Mouse (Mus musculus) liver, embryonic 15.5 days (tissue): ENCODE data around the gene Abhd14b. TPM values are rescaled to one million over a fixed set of nuclear protein-coding genes. Genes with fewer than 3 reads are reported as not detected.

ENCODE experiments used
- ATAC-seq: fragments of 200-750 bp; cut with Nextera tagmentation; 2 replicates; pipeline ENCODE4 v1.8.0; 2017; ENCODE audit warnings: moderate number of reproducible peaks, mild to moderate bottlenecking, moderate library complexity; ENCODE audit not compliant: insufficient read depth
- H3K27ac ChIP-seq: fragments of 300-500 bp; sonication (generic); replicated peaks from 2 replicates; pipeline ENCODE4 v1.5.1; 2015; ENCODE audit warnings: mild to moderate bottlenecking, inconsistent platforms
- H3K27me3 ChIP-seq: fragments of 300-500 bp; sonication (generic); 2 replicates; pipeline ENCODE4 v1.6.1; 2015; ENCODE audit warnings: mild to moderate bottlenecking, inconsistent platforms
- H3K36me3 ChIP-seq: fragments of 300-500 bp; sonication (generic); replicated peaks from 2 replicates; pipeline ENCODE4 v1.6.1; 2015; ENCODE audit warnings: moderate library complexity, mild to moderate bottlenecking, inconsistent platforms
- H3K4me1 ChIP-seq: fragments of 300-500 bp; sonication (generic); replicated peaks from 2 replicates; pipeline ENCODE4 v1.6.1; 2015; ENCODE audit warnings: inconsistent platforms
- H3K4me2 ChIP-seq: fragments of 300-500 bp; sonication (generic); 2 replicates; pipeline ENCODE4 v1.6.1; 2015; ENCODE audit warnings: moderate library complexity, mild to moderate bottlenecking, inconsistent platforms
- H3K4me3 ChIP-seq: fragments of 300-500 bp; sonication (generic); replicated peaks from 2 replicates; pipeline ENCODE4 v1.5.1; 2015; ENCODE audit warnings: mild to moderate bottlenecking, inconsistent platforms
- H3K9ac ChIP-seq: fragments of 300-500 bp; sonication (generic); 2 replicates; pipeline ENCODE4 v1.6.1; 2015; ENCODE audit warnings: moderate library complexity, mild to moderate bottlenecking, inconsistent platforms
- H3K9me3 ChIP-seq: fragments of 300-500 bp; sonication (generic); replicated peaks from 2 replicates; pipeline ENCODE4 v1.6.1; 2016; ENCODE audit warnings: inconsistent platforms
- WGBS: fragments of 180-500 bp; shearing (Covaris S2); methylation state at CpG from one replicate; pipeline ENCODE4 v1.1.7; 2015; ENCODE audit warnings: mixed read lengths; ENCODE audit not compliant: insufficient replicate concordance; 5-methylcytosine and 5-hydroxymethylcytosine counted together
- polyA plus RNA-seq: library from polyadenylated mRNA; unstranded; fragments of >200 nt; fragmentation: Nextera tagmentation; extraction: Ambion mirVana; gene quantifications from 2 replicates; pipeline ENCODE4 v1.2.1, GENCODE M21; 2015

Abhd14b gene
- polyA plus RNA-seq, result 29.0 and 36.4 TPM in 2 replicates

DNA sequence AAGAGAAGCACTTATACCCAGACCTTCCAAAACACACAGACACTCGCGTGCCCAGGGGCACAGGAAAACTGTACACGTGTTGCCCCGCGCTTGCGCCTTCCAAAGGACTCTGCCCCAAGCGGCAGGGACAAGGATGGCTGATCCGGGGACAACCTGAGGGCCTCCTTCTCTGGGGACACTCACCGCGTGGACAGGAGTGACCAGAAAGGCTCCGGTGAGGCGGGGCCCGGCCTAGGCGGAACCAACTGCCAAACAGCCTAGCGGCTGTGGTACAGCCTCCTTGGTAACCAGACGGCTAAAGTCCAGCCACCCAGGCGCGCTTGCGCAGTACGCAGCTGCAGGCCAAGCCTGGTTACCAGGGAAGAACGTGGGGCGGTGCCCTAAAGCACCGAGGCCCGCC is at the start of gene Abhd14b, which contains the start of gene Abhd14a:
Abhd14b (plus strand) TSS at position 112 of the 400 bp plus-strand sequence.
Abhd14a (minus strand) TSS at position 331 of the 400 bp plus-strand sequence.
- Histone ChIP-seq H3K36me3 (no peaks in the 10 kb centered on the region; the same call in 1 of the 2 replicates), H3K4me1 (peaks cover 57% of the 10 kb centered on the region), H3K4me3 (peak within 1 kb of the TSS; percentile 59), H3K27me3 (peaks cover 17% of the 10 kb centered on the region), H3K9ac (peak within 1 kb of the TSS; percentile 51; the same call in 1 of the 2 replicates), H3K4me2 (peak within 1 kb of the TSS; percentile 79), H3K27ac (peak within 1 kb of the TSS; percentile 73), H3K9me3 (no peaks in the 10 kb centered on the region)
- peak; percentile 77 for ATAC-seq
- WGBS, result under 1% methylated on average over 24 of the region's 24 CpGs

GRCm38 (mm10) chr9:106397733-106398132 is 49.5 kb upstream of the Abhd14b start:
- ATAC-seq, result peak; percentile 35
- Histone ChIP-seq H3K27me3 (no peaks in the 10 kb centered on the region; the same call in 1 of the 2 replicates), H3K36me3 (no peaks in the 10 kb centered on the region), H3K27ac (peak overlapping the region; percentile 84), H3K4me2 (peak overlapping the region; percentile 46), H3K9me3 (no peaks in the 10 kb centered on the region), H3K9ac (peak overlapping the region; percentile 47), H3K4me1 (peaks cover 79% of the 10 kb centered on the region), H3K4me3 (no peak overlapping the region)
- 21% methylated on average over 4 of the region's 4 CpGs for WGBS

- H3K27ac ChIP-seq, result peak overlapping the region; percentile 95
- H3K4me2 ChIP-seq, result peak overlapping the region; percentile 67
- no peaks in the 10 kb centered on the region; the same call in 1 of the 2 replicates for H3K27me3 ChIP-seq
- no peaks in the 10 kb centered on the region for H3K9me3 ChIP-seq
- peak overlapping the region; percentile 47 for H3K9ac ChIP-seq
- H3K4me1 ChIP-seq, result peaks cover 80% of the 10 kb centered on the region
- H3K4me3 ChIP-seq, result peak overlapping the region; percentile 17; the same call in 1 of the 2 replicates
- no peaks in the 10 kb centered on the region for H3K36me3 ChIP-seq
- 33% methylated on average over 9 of the region's 9 CpGs for WGBS
- ATAC-seq, result peak; percentile 91
Observed at GRCm38 (mm10) chr9:106398667-106399311, 48.5 kb upstream of the Abhd14b start.

DNA sequence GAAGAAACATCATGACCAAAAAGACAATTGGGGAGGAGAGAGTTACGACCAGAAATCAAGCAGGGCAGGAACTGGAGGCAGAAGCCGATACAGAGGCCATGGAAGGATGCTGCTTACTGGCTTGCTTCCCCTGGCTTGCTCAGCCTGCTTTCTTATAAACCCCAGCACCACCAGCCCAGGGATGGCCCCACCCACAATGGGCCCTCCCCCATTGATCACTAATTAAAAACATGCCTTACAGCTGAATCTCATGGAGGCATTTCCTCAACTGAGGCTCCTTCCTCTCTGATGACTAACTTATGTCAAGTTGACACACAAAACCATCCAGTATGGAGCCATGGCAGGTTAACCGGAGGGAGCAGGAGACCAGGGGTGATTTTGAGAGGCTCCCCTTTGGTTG is 47.5 kb upstream of the Abhd14b start:
- Histone ChIP-seq H3K27ac (peak overlapping the region; percentile 95), H3K9me3 (no peaks in the 10 kb centered on the region), H3K27me3 (no peaks in the 10 kb centered on the region; the same call in 1 of the 2 replicates), H3K4me2 (peak overlapping the region; percentile 67; the same call in 1 of the 2 replicates), H3K4me3 (no peak overlapping the region), H3K36me3 (no peaks in the 10 kb centered on the region), H3K4me1 (peaks cover 72% of the 10 kb centered on the region), H3K9ac (no peak overlapping the region)
- 89% methylated on average over 3 of the region's 3 CpGs for WGBS
- no peak for ATAC-seq

DNA sequence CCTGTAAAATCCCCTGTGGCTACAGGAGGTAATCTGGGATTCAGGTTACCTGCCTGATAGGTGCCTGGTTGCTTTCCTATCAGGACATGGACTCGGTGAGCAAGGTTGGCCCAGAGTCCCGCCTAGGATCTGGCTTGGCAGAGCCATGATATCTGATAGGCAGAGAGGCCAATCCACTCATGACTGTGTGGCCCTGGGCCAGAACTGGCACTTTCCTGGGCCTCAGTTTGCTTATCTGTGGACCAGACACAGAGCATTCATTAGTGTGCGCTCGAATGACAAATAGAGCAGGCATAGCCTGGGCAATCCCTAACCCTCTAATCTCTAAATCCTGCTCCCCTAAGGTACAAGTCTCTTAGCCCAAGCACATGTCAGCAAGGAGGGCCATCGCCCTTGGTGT is 45.1 kb upstream of the Abhd14b start:
- peak overlapping the region; percentile 28; the same call in 1 of the 2 replicates for H3K4me2 ChIP-seq
- 31% methylated on average over 5 of the region's 5 CpGs for WGBS
- H3K27me3 ChIP-seq, result no peaks in the 10 kb centered on the region
- no peaks in the 10 kb centered on the region for H3K36me3 ChIP-seq
- H3K27ac ChIP-seq, result peak overlapping the region; percentile 66
- peaks cover 68% of the 10 kb centered on the region for H3K4me1 ChIP-seq
- H3K4me3 ChIP-seq, result no peak overlapping the region
- H3K9me3 ChIP-seq, result no peaks in the 10 kb centered on the region
- peak; percentile 42 for ATAC-seq
- no peak overlapping the region for H3K9ac ChIP-seq

DNA sequence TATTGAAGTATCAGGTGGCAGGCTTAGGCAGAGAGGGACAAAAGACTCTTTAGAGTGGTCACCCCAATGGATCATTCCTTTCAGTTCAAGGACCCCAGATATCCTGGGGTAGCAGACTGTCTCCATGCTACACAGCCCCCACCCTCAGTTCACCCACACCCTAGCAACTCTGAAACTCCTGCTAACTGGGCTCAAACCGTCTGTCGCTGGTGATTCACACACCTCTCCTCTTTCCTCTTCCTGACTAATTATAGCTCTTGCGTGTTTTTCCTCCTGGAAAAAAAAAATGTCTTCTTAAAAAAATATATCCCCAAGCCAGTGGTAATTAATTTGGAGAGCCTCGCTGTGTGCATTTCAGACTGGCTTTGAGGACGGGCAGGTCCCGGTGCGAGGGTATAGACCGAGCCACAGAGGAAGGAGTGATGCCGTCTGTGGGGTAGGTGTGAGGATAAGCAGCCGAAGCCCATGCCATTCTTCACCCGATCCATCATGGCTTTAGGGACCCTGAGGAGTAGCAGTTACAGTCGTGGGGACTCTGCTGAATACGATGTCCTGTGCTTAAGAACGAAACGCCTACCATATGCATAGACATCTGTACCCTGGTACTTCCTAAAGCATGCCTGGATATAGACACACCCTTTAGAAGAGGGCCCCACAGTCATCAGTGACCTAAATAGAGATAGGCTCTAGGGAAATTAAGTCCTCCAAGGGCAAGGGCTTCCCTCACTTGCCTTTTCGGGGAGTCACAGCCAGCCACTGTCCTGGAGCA is 44.5 kb upstream of the Abhd14b start:
- Histone ChIP-seq H3K4me3 (no peak overlapping the region), H3K4me1 (peaks cover 61% of the 10 kb centered on the region), H3K27me3 (no peaks in the 10 kb centered on the region), H3K36me3 (no peaks in the 10 kb centered on the region), H3K9ac (no peak overlapping the region), H3K4me2 (peak overlapping the region; percentile 28; the same call in 1 of the 2 replicates), H3K27ac (peak overlapping the region; percentile 66), H3K9me3 (no peaks in the 10 kb centered on the region)
- no peak for ATAC-seq
- WGBS, result 75% methylated on average over 16 of the region's 16 CpGs

- Histone ChIP-seq H3K4me3 (no peak overlapping the region), H3K4me1 (peaks cover 43% of the 10 kb centered on the region), H3K9ac (no peak overlapping the region), H3K36me3 (no peaks in the 10 kb centered on the region), H3K27ac (no peak overlapping the region), H3K4me2 (no peak overlapping the region), H3K27me3 (no peaks in the 10 kb centered on the region), H3K9me3 (no peaks in the 10 kb centered on the region)
- 39% methylated on average over 6 of the region's 6 CpGs for WGBS
- no peak for ATAC-seq
Observed at GRCm38 (mm10) chr9:106405275-106405674, 42.0 kb upstream of the Abhd14b start.

GRCm38 (mm10) chr9:106406443-106407078 is 40.7 kb upstream of the Abhd14b start:
- no peak for ATAC-seq
- Histone ChIP-seq H3K9me3 (no peaks in the 10 kb centered on the region), H3K27me3 (no peaks in the 10 kb centered on the region), H3K4me1 (peaks cover 43% of the 10 kb centered on the region), H3K27ac (no peak overlapping the region), H3K4me3 (no peak overlapping the region), H3K4me2 (no peak overlapping the region), H3K9ac (no peak overlapping the region), H3K36me3 (no peaks in the 10 kb centered on the region)
- WGBS, result 48% methylated on average over 8 of the region's 8 CpGs

GRCm38 (mm10) chr9:106409096-106409495 is 38.2 kb upstream of the Abhd14b start:
- Histone ChIP-seq H3K4me2 (no peak overlapping the region), H3K9ac (no peak overlapping the region), H3K27ac (no peak overlapping the region), H3K4me3 (no peak overlapping the region), H3K4me1 (peaks cover 37% of the 10 kb centered on the region), H3K27me3 (no peaks in the 10 kb centered on the region), H3K9me3 (no peaks in the 10 kb centered on the region), H3K36me3 (no peaks in the 10 kb centered on the region)
- WGBS, result 87% methylated on average over 4 of the region's 4 CpGs
- no peak for ATAC-seq

DNA sequence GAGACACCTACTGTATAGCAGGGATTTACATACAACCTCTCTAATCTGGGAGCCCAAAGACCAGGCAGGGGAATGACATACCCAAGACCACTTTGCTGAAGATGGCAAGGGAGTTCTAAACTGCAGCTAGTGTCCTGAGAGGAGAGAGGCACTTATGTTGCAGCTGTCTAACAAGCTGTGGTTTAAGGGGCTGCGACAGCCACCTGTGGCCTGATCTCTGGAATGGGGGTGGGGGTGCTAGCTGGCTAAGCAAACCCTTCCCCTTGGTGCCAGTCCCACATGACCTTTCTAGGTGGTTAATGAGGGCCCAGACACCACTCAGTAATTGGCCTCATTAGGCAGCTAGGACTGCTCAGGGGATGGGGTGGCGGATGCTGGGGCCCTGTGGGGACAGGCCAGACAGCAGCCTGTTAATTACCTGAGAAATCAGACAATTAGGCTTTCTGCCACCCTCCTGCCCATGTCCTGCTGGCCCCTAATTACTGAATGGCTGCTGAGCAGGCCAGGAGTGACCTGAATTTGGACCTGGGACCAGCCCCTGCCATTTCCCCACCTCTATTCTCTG is 37.1 kb upstream of the Abhd14b start:
- Histone ChIP-seq H3K27ac (no peak overlapping the region), H3K9ac (no peak overlapping the region), H3K4me2 (no peak overlapping the region), H3K36me3 (no peaks in the 10 kb centered on the region), H3K4me1 (peaks cover 37% of the 10 kb centered on the region), H3K9me3 (no peaks in the 10 kb centered on the region), H3K27me3 (no peaks in the 10 kb centered on the region), H3K4me3 (no peak overlapping the region)
- no peak for ATAC-seq
- 67% methylated on average over 2 of the region's 2 CpGs for WGBS
